Mouse (Mus musculus) ES-Bruce4 (cell line): ENCODE results near the gene Mogat1. TPM values are rescaled to one million over a fixed set of nuclear protein-coding genes. Genes with fewer than 3 reads are reported as not detected.

Experiments used
- H3K27ac ChIP-seq: 2 replicates; pipeline ENCODE4 v1.5.1; 2012; ENCODE audit warnings: low read length, inconsistent platforms; ENCODE audit not compliant: insufficient read depth
- H3K27me3 ChIP-seq: 2 replicates; pipeline ENCODE4 v1.6.1; 2012; ENCODE audit warnings: mild to moderate bottlenecking, low read length, inconsistent platforms; ENCODE audit not compliant: control insufficient read depth, poor library complexity, insufficient read depth, severe bottlenecking
- H3K36me3 ChIP-seq: 2 replicates; pipeline ENCODE4 v1.6.1; 2012; ENCODE audit warnings: inconsistent platforms, mild to moderate bottlenecking, low read length, moderate library complexity; ENCODE audit not compliant: control insufficient read depth, poor library complexity, insufficient read depth, severe bottlenecking
- H3K4me1 ChIP-seq: one replicate; pipeline ENCODE4 v1.8.1; 2011; ENCODE audit warnings: low read length; ENCODE audit not compliant: control insufficient read depth, insufficient read depth
- H3K4me3 ChIP-seq: 2 replicates; pipeline ENCODE4 v1.5.1; 2011; ENCODE audit warnings: low read depth, mild to moderate bottlenecking, low read length
- H3K9ac ChIP-seq: 2 replicates; pipeline ENCODE4 v1.6.1; 2012; ENCODE audit warnings: low read depth, mild to moderate bottlenecking, inconsistent platforms; ENCODE audit not compliant: poor library complexity, severe bottlenecking
- H3K9me3 ChIP-seq: replicated peaks from 2 replicates; pipeline ENCODE4 v1.6.1; 2012; ENCODE audit warnings: mild to moderate bottlenecking, low read length, inconsistent platforms; ENCODE audit not compliant: control insufficient read depth, poor library complexity, insufficient read depth, severe bottlenecking
- CTCF ChIP-seq: IDR thresholded peaks from one replicate; pipeline ENCODE4 v1.8.1; 2011; ENCODE audit warnings: low read depth, low read length
- EP300 ChIP-seq: IDR thresholded peaks from 2 replicates; pipeline ENCODE4 v1.6.1; 2011; ENCODE audit warnings: low read depth, low read length; ENCODE audit not compliant: insufficient read depth
- POLR2A ChIP-seq: IDR thresholded peaks from one replicate; pipeline ENCODE4 v1.8.1; 2011; ENCODE audit warnings: low read length; ENCODE audit not compliant: insufficient read depth
- polyA plus RNA-seq: library from polyadenylated mRNA; stranded (reverse); fragments of >200 nt; gene quantifications from 2 replicates; pipeline ENCODE4 v1.2.4, GENCODE M21; 2011; ENCODE audit warnings: low read depth; ENCODE audit not compliant: missing spikeins, insufficient read depth, insufficient read length

Mogat1 gene
- polyA plus RNA-seq, 1 experiment: not detected

GRCm38 (mm10) chr1:78512756-78513155 is 2.0 kb downstream of the Mogat1 start:
- H3K9ac ChIP-seq: no peak overlapping the region
- no peaks in the 10 kb centered on the region for H3K9me3 ChIP-seq
- no peak overlapping the region for H3K4me3 ChIP-seq
- no peaks in the 10 kb centered on the region for H3K4me1 ChIP-seq
- TF ChIP-seq POLR2A: no peak
- TF ChIP-seq EP300: no peak
- no peak for TF ChIP-seq CTCF
- peaks cover 3% of the 10 kb centered on the region; the same call in 1 of the 2 replicates for H3K27me3 ChIP-seq
- no peaks in the 10 kb centered on the region for H3K36me3 ChIP-seq
- H3K27ac ChIP-seq: no peak overlapping the region

GRCm38 (mm10) chr1:78518907-78519306 is 8.1 kb downstream of the Mogat1 start:
- no peaks in the 10 kb centered on the region for H3K4me1 ChIP-seq
- no peaks in the 10 kb centered on the region for H3K9me3 ChIP-seq
- no peak overlapping the region for H3K27ac ChIP-seq
- H3K4me3 ChIP-seq: no peak overlapping the region
- no peak overlapping the region for H3K9ac ChIP-seq
- TF ChIP-seq CTCF (no peak), EP300 (no peak), POLR2A (no peak)
- no peaks in the 10 kb centered on the region for H3K27me3 ChIP-seq
- H3K36me3 ChIP-seq: no peaks in the 10 kb centered on the region

DNA sequence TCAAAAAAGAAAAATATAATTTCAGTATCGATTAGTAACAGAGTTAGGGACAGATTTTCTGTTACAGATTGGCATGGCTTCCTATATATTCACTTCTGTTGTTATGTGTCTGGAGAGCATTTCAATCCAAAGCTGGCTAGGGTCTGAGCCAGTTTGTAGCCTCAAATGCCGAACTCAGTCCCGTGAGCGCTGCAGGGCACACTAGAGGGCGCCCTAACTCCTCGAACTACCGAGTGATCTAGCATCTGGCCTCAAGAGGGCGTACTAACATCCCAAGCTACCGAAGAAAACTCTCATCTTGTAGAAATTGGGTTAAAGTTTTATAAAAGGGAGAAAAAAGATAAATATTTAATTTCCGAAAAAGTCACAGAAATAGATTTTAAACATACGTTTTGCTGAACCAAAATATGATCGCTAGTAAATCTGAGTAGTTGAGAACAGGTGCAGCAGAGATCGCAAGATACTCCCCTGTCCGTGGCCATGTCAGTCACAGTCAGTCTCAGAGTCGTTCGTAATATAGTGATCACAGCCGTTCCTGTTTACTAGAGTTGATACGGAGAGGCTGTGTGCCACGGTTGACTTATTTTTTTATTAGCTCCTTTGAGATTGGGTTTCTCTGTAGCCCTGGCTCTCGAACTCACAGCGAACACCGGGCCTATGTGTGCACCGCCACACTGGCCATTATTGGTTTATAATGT is 14.5 kb downstream of the Mogat1 start:
- Histone ChIP-seq H3K27me3 (no peaks in the 10 kb centered on the region), H3K36me3 (no peaks in the 10 kb centered on the region), H3K4me3 (no peak overlapping the region), H3K9ac (no peak overlapping the region), H3K9me3 (no peaks in the 10 kb centered on the region), H3K4me1 (no peaks in the 10 kb centered on the region), H3K27ac (no peak overlapping the region)
- TF ChIP-seq POLR2A (no peak), CTCF (peak; percentile 100), EP300 (no peak)

GRCm38 (mm10) chr1:78528356-78528755 is 17.6 kb downstream of the Mogat1 start:
- H3K36me3 ChIP-seq: no peaks in the 10 kb centered on the region
- H3K9me3 ChIP-seq: no peaks in the 10 kb centered on the region
- H3K27me3 ChIP-seq: no peaks in the 10 kb centered on the region
- H3K9ac ChIP-seq: no peak overlapping the region
- no peak overlapping the region for H3K27ac ChIP-seq
- no peak for TF ChIP-seq EP300
- TF ChIP-seq POLR2A: no peak
- no peaks in the 10 kb centered on the region for H3K4me1 ChIP-seq
- H3K4me3 ChIP-seq: no peak overlapping the region

DNA sequence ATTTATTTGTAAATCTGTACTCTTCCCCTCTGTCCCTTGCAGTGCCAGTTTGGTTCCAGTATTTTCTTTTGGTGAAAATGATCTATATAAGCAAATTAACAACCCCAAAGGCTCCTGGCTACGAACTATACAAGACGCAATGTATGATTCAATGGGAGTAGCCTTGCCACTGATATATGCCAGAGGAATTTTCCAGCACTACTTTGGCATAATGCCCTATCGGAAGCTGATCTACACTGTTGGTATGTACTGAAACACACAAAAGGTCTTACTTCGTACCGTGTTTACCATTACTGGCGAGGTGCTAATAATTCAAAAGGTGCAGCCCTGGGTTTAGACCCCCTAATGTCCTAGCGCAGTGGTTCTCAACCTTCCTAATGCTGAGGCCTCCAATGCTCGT is 18.2 kb downstream of the Mogat1 start:
- H3K4me3 ChIP-seq: no peak overlapping the region
- no peaks in the 10 kb centered on the region for H3K9me3 ChIP-seq
- H3K36me3 ChIP-seq: no peaks in the 10 kb centered on the region
- no peak overlapping the region for H3K27ac ChIP-seq
- no peaks in the 10 kb centered on the region for H3K27me3 ChIP-seq
- H3K9ac ChIP-seq: no peak overlapping the region
- TF ChIP-seq CTCF: no peak
- no peak for TF ChIP-seq EP300
- no peak for TF ChIP-seq POLR2A
- H3K4me1 ChIP-seq: no peaks in the 10 kb centered on the region

DNA sequence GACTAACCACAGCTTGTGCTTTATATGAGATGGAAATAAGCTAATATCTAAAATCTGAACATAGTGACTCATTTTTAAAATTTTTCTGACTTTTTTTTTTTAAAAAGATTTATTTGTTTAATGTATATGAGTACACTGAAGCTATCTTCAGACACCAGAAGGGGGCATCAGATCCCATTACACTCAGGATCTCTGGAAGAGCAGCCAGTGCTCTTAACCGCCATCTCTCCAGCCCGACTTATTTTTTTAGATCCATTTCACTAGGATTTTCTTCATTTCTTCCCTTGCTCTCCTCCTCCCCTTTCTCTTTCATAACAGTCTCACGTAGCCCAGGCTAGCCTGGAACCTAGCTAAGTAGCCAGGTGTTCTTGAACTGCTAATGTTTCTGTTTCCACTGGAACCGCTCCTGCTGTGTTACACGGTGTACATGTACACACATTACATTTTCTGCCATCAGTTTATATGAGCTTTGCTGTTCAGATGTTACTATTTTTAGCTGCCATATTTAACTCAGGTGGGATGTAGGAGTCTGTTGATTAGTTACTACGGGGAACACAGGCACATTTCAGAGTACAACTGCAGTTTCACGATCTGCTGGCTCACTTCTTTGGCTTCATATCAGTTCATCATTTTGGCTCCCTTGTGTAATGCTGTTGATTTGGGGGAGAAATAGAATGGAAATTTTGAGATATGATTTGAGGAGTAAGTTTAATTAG is 19.9 kb downstream of the Mogat1 start:
- TF ChIP-seq POLR2A (no peak), EP300 (no peak), CTCF (no peak)
- Histone ChIP-seq H3K27me3 (no peaks in the 10 kb centered on the region), H3K36me3 (no peaks in the 10 kb centered on the region), H3K9ac (no peak overlapping the region), H3K4me3 (no peak overlapping the region), H3K9me3 (no peaks in the 10 kb centered on the region), H3K4me1 (no peaks in the 10 kb centered on the region), H3K27ac (no peak overlapping the region)
